Mouse (Mus musculus) ovary, postnatal 36 days (tissue): Measurements from ENCODE around the gene Sdccag8.
"Not testable (repeated sequence)": the region's sequence is repeated elsewhere in the genome, so short reads cannot be mapped to it uniquely, and the experiment has no call there.

Experiments used
- DNase-seq: peaks from one replicate; pipeline ENCODE4 v3.0.0; 2022; ENCODE audit warnings: low spot score, mixed read lengths

The Sdccag8 gene

DNA sequence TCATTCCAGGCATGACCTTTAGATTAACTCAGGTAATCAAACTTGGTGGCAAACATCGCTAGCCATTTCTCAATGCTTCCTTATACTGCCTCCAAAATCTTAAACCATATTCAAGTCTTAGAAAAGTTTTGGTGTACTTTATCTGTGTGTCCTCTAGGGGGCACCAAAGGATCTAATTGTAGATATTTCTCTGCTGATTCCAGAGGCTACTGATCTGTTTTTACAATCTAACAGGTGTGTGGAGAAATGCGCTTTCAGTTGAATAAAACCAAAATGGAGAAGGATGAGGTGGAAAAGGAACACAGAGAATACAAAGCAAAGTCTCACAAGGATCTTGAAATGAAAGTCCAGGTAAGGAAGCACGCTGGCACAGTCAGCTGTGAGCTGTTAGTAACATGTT lies 63.3 kb downstream of the Sdccag8 start:
- no peak for DNase-seq

DNA sequence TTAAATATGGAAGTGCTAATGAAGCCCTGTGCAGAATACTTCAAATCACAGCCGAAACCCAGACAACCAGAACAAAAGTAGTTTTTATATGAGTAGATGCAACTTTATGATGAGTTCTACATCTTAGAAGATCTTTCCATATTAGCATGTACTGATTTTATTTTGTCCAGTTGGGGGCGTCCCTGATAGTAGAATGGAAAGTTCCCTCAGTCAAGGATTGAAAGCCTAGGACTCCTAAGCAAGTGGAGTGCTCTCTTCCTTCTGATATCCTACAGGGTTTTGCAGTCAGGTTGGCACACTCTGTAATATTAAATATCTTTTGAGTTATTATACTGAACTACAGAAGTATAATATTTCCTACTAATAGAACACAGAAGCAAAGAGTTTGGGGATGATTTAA lies 64.5 kb downstream of the Sdccag8 start:
- no peak for DNase-seq

- DNase-seq: no peak
Measured at GRCm38 (mm10) chr1:176879614-176880013, 65.2 kb downstream of the Sdccag8 start.

GRCm38 (mm10) chr1:176880101-176880500 lies 65.6 kb downstream of the Sdccag8 start:
- DNase-seq: no peak

DNA sequence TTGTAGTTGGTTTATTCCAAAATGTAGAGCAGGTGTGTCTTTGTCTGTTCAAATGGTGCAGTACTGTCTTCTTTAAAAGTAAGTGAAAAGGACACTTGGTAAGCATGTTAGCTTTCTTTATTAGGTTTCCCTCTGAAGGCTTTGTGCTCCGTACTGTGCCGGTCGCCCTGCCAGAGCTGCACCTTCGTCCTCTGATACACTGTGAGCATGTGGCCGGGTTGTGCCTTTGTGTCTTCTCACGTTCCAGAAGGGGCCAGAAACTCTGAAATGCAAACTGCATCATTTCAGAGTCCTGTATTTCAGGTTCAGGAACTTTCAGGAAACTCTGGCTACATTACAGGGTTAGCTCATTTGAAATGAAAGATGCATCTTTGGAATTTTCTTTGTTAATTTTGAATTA lies 66.5 kb downstream of the Sdccag8 start:
- DNase-seq: no peak

DNA sequence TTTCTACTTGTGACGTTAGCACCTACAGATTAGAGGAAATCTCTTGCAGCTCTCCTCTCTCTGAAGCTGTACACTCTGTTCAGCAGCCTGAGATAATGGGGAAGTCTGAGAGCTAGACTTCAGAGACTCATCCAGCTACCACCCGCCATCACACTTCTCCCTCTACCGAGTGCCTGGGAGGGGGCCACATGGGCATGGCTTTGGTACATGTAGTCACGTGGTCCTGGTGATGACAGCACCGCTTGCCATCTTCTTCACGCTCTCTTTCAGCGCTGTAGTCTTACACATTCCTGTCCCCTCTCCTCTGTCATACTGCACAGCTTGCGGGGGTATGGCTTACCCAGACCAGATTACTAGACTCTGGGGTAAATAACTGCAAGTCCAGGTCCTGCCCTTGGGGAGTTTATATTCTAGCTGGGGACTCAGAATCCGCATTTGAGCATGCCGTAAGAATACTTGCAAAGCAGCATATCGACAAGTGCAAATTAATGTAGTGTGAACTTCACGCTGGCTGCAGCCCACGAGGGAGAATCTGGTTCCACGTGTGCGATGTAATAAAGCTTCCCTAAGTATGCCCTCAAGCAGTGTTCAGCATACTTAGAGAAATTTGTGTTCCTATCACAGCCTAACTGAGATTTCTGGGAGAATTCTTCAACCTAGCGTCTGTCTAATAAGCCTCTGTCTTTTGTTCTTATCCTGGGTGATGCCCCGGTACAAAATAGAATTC lies 70.9 kb downstream of the Sdccag8 start:
- no peak for DNase-seq

DNA sequence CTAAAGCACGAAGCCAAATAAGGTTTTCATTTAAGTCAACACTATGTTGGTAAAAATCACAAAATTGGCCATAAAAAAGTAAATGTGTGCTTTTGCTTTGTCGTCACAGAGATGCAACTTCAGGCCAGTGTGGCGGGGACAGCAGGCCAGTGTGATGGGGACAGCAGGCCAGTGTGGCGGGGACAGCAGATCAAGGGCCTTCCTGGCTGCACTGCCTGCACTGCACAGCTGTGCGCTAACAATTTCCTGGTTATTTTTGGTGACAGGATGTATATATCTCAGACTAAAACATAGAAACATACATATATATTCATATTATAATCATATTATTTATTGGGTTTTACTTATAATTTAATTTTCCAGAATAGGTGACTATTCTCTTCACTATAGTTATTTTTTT lies 71.5 kb downstream of the Sdccag8 start:
- no peak for DNase-seq

DNA sequence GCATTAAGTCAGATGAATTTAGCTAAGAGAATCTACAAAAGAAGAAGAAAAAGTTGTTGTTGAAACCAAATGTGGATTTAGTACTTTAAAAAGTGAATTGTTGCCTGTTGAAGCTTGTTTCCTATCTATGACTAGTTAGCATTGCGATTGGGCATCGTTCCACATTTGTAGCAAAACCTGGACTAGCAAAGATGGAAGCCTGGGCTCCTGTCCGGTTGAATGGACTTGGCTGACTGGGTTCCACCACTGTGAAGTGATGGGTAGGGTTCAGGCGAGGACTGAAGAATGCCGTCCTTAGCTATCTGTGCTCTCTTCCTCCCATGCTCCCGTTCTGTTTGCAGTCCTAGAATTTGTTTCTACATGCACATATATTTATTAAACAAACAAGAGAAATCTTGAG lies 89.3 kb downstream of the Sdccag8 start:
- no peak for DNase-seq

GRCm38 (mm10) chr1:176915946-176916345 lies 101.5 kb downstream of the Sdccag8 start:
- no peak for DNase-seq

DNA sequence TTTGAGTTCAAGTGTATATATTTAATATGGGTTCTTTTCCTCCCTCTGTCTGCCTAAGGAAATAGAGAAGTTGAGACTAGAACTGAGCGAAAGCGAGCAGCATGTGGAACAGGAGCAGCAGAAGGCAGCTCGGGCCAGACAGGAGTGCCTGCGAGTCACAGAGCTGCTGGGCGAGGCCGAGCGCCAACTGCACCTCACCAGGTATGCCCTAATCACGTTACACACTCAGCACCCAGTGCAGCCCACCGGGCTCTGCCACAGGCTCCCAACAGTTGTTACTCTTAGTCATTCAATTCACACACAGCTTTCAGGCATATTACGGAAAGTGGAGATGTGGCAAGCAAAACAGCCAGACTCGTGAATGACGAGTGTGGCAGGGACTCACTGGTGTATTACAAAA lies 105.0 kb downstream of the Sdccag8 start:
- no peak for DNase-seq

GRCm38 (mm10) chr1:176922842-176923241 lies 108.4 kb downstream of the Sdccag8 start:
- DNase-seq: no peak

GRCm38 (mm10) chr1:176926009-176926408 lies 111.5 kb downstream of the Sdccag8 start:
- DNase-seq: no peak

DNA sequence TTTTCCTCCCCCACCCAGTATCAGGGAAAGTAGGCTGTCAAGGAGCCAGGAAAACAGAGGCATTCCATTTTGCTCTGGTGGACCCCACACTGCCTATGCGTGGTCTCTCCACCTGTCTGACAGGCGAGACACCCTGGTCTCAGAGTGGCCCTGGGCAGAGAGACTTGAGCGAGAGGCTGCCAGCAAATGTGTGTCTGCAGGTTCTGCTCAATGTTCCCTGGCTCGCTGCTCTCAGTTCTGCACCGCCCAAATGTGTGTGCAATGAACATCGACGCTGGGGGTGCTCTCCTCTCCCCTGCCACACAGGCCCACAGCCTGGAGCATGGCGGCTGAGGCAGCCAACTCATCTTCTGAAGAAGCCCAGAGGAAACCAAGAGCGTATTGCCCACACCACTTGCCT lies 112.9 kb downstream of the Sdccag8 start:
- no peak for DNase-seq

GRCm38 (mm10) chr1:176929710-176930109 lies 115.2 kb downstream of the Sdccag8 start:
- no peak for DNase-seq

DNA sequence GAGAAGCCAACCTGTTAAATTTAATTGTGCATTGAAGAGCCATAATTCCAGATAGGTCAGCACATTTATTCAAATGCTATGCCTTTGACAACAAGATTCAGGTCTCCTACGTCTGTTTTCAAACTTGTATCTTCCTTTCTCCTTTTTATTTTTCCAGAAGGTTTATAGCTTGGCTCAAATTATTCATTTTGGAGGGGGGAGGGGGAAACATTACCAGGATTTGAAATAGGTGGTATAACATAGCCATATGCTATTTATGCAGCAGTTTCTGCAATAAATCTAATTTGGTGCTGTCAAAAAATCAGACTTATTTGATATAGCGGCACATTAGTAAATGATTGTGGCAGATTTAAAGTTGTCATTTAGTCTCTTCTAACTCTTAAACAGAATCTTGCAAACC lies 116.1 kb downstream of the Sdccag8 start:
- no peak for DNase-seq

GRCm38 (mm10) chr1:176930981-176931500 lies 116.6 kb downstream of the Sdccag8 start:
- DNase-seq: no peak

- DNase-seq: no peak
Measured at GRCm38 (mm10) chr1:176931511-176931910, 117.1 kb downstream of the Sdccag8 start.

GRCm38 (mm10) chr1:176932320-176932950 lies 118.0 kb downstream of the Sdccag8 start:
- no peak for DNase-seq

GRCm38 (mm10) chr1:176933319-176933718 lies 118.9 kb downstream of the Sdccag8 start:
- DNase-seq: no peak

DNA sequence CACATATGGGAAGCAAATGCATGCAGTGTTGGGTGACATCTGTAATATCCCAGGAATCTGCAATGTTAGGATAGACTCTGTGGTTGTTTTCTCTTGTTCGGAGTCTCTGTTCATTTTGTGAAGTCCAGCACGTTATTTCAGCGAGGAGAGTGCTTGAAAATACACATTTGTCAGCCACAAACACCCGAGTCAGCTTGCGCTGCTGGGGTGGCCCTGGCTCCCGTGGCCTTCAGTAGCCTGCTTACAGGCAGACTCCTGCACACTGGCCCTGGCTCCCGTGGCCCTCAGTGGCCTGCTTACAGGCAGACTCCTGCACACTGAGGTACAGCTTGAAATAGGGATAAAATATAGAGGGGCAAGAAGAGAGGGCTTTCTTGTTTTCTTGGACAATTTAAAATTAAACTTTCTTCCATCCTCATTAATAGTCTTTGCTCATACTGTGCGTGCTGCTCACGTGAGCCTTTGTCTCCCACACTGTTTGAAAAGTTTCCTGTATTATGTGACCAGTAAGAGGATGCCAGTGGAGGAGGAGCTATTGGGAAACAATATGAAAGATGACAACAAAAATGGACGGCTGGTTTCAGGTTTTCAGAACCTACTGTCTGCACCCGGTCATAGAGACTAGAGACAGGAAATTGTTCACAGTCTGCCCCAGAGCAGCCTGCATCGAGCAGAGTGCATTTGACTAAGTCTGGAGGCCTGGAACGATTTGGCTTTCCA lies 119.7 kb downstream of the Sdccag8 start:
- peak; percentile 15 for DNase-seq

DNA sequence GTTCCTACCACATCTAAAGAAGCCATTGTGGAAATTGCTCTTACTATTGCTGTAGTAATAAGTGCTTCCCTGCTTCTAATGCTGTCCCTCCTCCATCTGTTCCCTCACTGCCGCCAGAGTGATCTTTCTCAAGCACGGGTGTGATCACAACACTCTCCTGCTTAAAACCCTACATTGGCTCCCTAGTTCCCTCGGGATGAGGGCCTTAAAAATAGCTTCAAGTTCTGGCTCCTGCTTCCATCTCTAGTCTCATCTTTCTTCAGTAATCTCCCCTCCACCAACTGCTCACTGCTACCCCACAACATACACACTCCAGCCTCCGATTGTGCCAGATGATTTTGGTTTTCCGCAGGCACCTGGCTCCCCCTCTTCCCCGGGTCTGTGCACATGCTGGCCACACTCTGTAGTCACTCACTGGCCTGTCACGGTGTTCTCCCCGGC lies 125.5 kb downstream of the Sdccag8 start:
- no peak for DNase-seq

GRCm38 (mm10) chr1:176941286-176941990 lies 127.0 kb downstream of the Sdccag8 start:
- not testable (repeated sequence) for DNase-seq
